Mouse (Mus musculus) monocyte, adult 5-6 weeks (primary cell): Measurements from ENCODE around the gene Isl2. TPM values are rescaled to one million over a fixed set of nuclear protein-coding genes. Genes with fewer than 3 reads are reported as not detected.

Experiments used
- ATAC-seq: fragments of 153-309, 156-312 bp; replicated peaks from 2 replicates; pipeline ENCODE4 v1.8.0; 2017; ENCODE audit warnings: mild to moderate bottlenecking; ENCODE audit not compliant: low TSS enrichment, insufficient number of reproducible peaks, severe bottlenecking, poor library complexity, low FRiP score
- total RNA-seq: library from RNA; stranded (forward); fragments of 200-1000, 200-491, 200-594 nt; gene quantifications from 3 replicates; pipeline ENCODE4 v1.2.3, GENCODE M21; 2017

Gene Isl2
- total RNA-seq, 1 experiment from 2014 or later = not detected

GRCm38 (mm10) chr9:55545556-55546175 is 7.2 kb downstream of the Isl2 start:
- ATAC-seq = no peak

- no peak for ATAC-seq
Observed at GRCm38 (mm10) chr9:55546176-55547010, 7.9 kb downstream of the Isl2 start.

GRCm38 (mm10) chr9:55548871-55549270 is 10.4 kb downstream of the Isl2 start:
- ATAC-seq = no peak

- no peak for ATAC-seq
Observed at GRCm38 (mm10) chr9:55549302-55549890, 10.9 kb downstream of the Isl2 start.

GRCm38 (mm10) chr9:55554986-55555385 is 16.5 kb downstream of the Isl2 start:
- no peak for ATAC-seq

GRCm38 (mm10) chr9:55560960-55561359 is 22.5 kb downstream of the Isl2 start:
- no peak for ATAC-seq

GRCm38 (mm10) chr9:55568466-55569159 is 30.1 kb downstream of the Isl2 start:
- ATAC-seq = no peak

GRCm38 (mm10) chr9:55571071-55571470 is 32.6 kb downstream of the Isl2 start:
- ATAC-seq = no peak

GRCm38 (mm10) chr9:55576571-55576970 is 38.1 kb downstream of the Isl2 start:
- no peak for ATAC-seq

- ATAC-seq = no peak
Observed at GRCm38 (mm10) chr9:55581414-55581813, 42.9 kb downstream of the Isl2 start.

GRCm38 (mm10) chr9:55586141-55586540 is 47.7 kb downstream of the Isl2 start:
- no peak for ATAC-seq

Other genes starting within 250 kb of the Isl2 start
- 1.4 to 4.7 TPM in 2 of 3 replicates, not detected in the other for gene Nrg4, start 211.8 kb upstream of the Isl2 start, total RNA-seq
- not detected in 3 replicates for gene Tmem266, start 211.8 kb upstream of the Isl2 start, total RNA-seq
- gene Etfa, start 26.4 kb upstream of the Isl2 start, total RNA-seq = 41.8 to 63.2 TPM (median 48.1 TPM) in 3 replicates